Mouse (Mus musculus): ENCODE measurements around the gene Tbc1d5.

DNA sequence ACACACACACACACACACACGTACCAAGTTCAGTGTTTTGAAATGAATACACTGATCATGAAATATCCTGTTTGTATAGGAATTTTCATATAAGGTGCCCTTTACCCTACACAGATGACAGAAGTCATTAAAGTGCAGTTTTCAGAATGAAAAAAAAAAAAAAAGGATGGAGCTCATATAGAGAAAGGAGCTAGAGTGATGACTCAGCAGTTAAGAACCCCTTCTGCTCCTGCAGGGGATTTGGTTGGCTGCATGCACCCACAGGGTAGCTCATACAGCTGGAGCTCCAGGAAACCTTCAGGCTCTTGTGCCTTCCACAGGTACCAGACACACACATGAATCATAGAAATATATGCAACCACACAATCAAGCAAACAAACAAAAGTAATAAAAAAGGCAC lies 213.0 kb downstream of the Tbc1d5 start:
- no peak for TF ChIP-seq CTCF (IDR thresholded peaks at IDR 0.05; ENCODE audit: control insufficient read depth, insufficient read depth, insufficient read length)
- TF ChIP-seq CEBPB (IDR thresholded peaks at IDR 0.05; ENCODE audit: low read depth) = no peak
- no peak for TF ChIP-seq USF1 (IDR thresholded peaks at IDR 0.05; ENCODE audit: low read depth)
- TF ChIP-seq MYOD1 (IDR thresholded peaks at IDR 0.05; ENCODE audit: control insufficient read depth, insufficient read length, low read depth) = no peak
- no peak for TF ChIP-seq MAX (IDR thresholded peaks at IDR 0.05)
- no peak for TF ChIP-seq FOSL1 (IDR thresholded peaks at IDR 0.05; ENCODE audit: insufficient read depth, low read length, poor library complexity, severe bottlenecking)
- no peak for TF ChIP-seq MYOG (IDR thresholded peaks at IDR 0.05; ENCODE audit: control insufficient read depth, extremely low read depth, insufficient read length)
